Mouse (Mus musculus) skeletal muscle tissue, postnatal 0 days (tissue): Measurements from ENCODE around the gene Gm2916. TPM values are rescaled to one million over a fixed set of nuclear protein-coding genes. Genes with fewer than 3 reads are reported as not detected.

Source experiments
- polyA plus RNA-seq: library from polyadenylated mRNA; unstranded; fragments of >200 nt; fragmentation: Nextera tagmentation; extraction: Ambion mirVana; gene quantifications from 2 replicates; pipeline ENCODE4 v1.2.1, GENCODE M21; 2015

Gm2916 gene
- polyA plus RNA-seq: not detected in 2 replicates

DNA sequence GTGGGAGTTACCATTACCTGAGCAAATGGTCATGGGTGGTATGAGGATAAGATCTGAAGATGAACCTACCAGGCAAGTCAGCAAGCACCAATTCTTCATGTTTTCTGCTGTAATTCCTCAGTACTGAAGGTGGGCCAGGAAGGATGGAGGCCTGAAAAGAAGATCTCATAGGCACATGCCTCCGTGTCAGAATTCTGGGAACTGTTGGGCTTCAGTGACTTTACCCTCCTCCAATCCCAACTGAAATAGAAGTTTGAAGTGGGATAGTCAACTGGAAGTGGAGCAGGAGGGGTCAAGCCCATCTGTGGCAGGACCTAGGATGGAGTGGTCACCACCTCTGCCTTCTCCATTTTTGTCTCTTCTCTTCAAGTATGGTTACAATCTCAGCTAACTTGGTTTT is at the start of gene Gm2916:
TSS of gene Gm2916 (plus strand) at position 301 of the 400 bp plus-strand sequence.

DNA sequence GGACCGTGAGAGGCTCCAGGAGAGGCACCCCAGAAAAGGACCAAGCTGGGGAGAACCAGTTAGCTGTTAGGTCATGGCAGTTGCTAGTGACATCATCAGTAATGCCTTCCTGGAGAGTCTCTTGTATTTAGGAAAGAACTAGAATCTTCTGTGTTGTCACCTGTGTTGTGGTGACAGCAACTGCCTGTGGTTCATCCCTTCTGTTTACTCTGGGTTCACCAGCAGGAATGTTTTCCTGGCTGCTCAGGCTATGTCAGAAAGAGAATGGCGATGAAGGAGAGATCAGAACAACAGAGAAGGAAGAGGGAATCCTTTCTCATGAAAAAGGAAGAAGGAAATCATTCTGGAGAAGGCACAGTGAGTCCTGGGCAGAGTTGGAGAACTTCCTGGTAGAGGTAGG is 38.0 kb upstream of the Gm2916 start, which contains the start of gene Gm3033:
TSS of gene Gm3033 (plus strand) at position 301 of the 400 bp plus-strand sequence.

DNA sequence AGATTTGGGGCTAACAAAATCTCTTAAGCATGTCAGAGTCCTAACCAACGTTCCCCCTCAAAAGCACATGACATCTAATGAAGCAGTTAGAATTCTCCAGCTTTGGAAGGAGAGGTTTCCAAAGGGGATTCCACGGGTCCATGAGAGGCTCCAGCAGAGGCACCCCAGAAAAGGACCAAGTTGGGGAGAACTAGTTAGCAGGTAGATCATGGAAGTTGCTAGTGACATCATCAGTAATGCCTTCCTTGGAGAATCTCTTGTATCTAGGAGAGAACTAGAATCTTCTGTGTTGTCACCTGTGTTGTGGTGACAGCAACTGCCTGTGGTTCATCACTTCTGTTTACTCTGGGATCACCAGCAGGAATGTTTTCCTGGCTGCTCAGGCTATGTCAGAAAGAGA is 47.5 kb downstream of the Gm2916 start, which contains the start of gene Gm3029:
TSS of gene Gm3029 (plus strand) at position 301 of the 400 bp plus-strand sequence.

DNA sequence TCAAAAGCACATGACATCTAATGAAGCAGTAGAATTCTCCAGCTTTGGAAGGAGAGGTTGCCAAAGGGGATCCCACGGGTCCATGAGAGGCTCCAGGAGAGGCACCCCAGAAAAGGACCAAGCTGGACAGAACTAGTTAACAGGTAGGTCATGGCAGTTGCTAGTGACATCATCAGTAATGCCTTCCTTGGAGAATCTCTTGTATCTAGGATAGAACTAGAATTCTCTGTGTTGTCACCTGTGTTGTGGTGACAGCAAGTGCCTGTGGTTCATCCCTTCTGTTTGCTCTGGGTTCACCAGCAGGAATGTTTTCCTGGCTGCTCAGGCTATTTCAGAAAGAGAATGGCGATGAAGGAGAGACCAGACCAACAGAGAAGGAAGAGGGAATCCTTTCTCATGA is 79.3 kb downstream of the Gm2916 start, which contains the start of gene Gm3095:
TSS of gene Gm3095 (plus strand) at position 301 of the 400 bp plus-strand sequence.

Other genes with a start within 250 kb of the Gm2916 start
- not detected in 2 replicates for gene Gm3012, start 249.7 kb upstream of the Gm2916 start, polyA plus RNA-seq
- 0.36 and 0.55 TPM in 2 replicates for gene Gm3020, start 232.1 kb upstream of the Gm2916 start, polyA plus RNA-seq
- not detected in 2 replicates for gene Gm3043, start 195.4 kb upstream of the Gm2916 start, polyA plus RNA-seq
- gene Gm3002, start 74.1 kb upstream of the Gm2916 start, polyA plus RNA-seq: not detected in 2 replicates
- not detected in 2 replicates for gene Gm3033, start 37.9 kb upstream of the Gm2916 start, polyA plus RNA-seq
- 0.18 TPM in 1 of 2 replicates, not detected in the other for gene Gm3029, start 47.6 kb downstream of the Gm2916 start, polyA plus RNA-seq
- gene Gm3095, start 79.4 kb downstream of the Gm2916 start, polyA plus RNA-seq: not detected in 2 replicates
- not detected in 2 replicates for gene Gm3099, start 114.2 kb downstream of the Gm2916 start, polyA plus RNA-seq
- 0.10 and 0.22 TPM in 2 replicates for gene Gm5796, start 139.8 kb downstream of the Gm2916 start, polyA plus RNA-seq
- not detected in 2 replicates for gene Gm3115, start 199.9 kb downstream of the Gm2916 start, polyA plus RNA-seq
- gene Gm8108, start 226.4 kb downstream of the Gm2916 start, polyA plus RNA-seq: 0.21 TPM in 1 of 2 replicates, not detected in the other